Mouse (Mus musculus): ENCODE data around the gene Aff4.

- no peak for TF ChIP-seq CTCF (IDR thresholded peaks at IDR 0.05; ENCODE audit: borderline replicate concordance, control insufficient read depth, extremely low read depth, insufficient read depth, low read length, poor library complexity)
- TF ChIP-seq POLR2A (IDR thresholded peaks at IDR 0.05; ENCODE audit: control insufficient read depth, extremely low read depth, insufficient read depth, low read length, poor library complexity) = no peak
These were observed 75.2 kb downstream of the Aff4 start for GRCm38 (mm10) chr11:53425711-53426255.

Measured in thymus, adult 2 months (tissue).